Mouse (Mus musculus): ENCODE results near the gene Sipa1. TPM values are rescaled to one million over a fixed set of nuclear protein-coding genes. Genes with fewer than 3 reads are reported as not detected.

Sipa1 gene
- polyA plus RNA-seq (2017; shearing (Covaris generic)) = 174 TPM

DNA sequence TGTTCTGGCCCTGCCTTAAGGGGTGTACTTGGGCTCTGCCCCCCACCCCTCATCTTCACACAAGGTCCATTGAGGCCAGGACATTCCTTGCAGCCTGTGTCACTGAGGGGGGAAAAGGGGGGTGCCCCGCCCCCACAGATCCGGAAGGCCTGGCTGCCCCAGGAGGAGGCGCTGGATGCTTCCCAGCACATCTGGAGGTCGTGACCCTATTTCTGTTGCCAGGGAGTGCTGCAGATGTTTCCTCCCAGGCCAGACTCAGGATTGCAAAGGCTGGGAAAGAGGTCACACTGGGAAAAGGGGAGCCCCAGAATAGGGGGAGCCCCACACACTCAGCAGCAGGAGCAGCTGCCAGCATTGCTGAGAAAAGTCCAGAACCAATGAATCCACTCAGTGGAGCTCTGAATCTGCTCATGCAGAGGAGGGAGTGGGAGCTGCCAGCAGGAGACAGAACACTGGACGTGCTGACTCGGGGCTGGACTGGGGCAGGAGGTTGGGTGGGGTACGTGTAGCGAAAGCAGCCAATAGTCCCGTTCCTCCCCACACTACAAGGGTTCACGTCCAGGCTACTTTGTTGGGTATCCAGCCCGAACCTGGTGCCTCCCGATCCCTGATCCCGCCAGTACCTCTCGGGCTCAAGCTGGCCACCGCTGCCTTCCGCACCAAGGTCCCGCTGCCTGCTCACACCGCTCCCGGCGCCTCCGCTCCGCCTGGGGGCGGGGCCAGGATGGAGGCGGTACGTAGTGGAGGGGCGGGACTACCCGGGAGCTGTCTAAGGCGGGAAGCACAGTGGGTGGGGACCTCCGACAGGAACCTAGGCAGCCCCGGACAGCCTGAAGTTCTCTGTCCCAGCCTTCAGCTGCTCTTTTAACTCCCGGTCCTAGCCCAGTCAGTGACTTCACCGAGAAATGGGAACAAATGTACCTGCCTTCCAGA, at the start of gene Sipa1:
Sipa1 (minus strand) TSS at position 727 of the 933 bp plus-strand sequence.

DNA sequence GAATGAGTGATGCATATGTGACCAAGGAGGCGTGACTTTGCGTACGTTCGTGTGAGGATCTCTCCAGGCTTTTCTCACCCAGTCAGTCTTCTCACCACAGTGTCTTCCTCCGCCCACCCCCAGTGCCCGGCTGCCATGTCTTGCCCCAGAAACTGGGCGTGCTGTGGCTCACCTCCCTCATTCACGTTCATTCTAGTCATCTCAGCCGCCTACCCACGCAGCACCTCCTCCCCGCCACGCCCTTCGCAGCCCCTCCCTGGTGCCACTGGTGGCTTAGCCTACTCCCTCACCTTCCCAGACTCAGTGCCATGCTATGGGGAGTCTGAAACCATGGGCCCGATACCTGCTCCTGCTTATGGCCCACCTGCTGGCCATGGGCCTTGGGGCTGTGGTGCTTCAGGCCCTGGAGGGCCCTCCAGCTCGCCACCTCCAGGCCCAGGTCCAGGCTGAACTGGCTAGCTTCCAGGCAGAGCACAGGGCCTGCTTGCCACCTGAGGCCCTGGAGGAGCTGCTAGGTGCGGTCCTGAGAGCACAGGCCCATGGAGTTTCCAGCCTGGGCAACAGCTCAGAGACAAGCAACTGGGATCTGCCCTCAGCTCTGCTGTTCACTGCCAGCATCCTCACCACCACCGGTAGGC, 40.8 kb upstream of the Sipa1 start, which contains the start of gene Kcnk7:
Kcnk7 (plus strand) TSS at position 205 of the 638 bp plus-strand sequence.

GRCm38 (mm10) chr19:5688200-5689087, 24.9 kb upstream of the Sipa1 start, which contains the start of the genes Map3k11 and Pcnx3:
Map3k11 (plus strand) TSS chr19:5688742.
Pcnx3 (minus strand) TSS chr19:5688908.

DNA sequence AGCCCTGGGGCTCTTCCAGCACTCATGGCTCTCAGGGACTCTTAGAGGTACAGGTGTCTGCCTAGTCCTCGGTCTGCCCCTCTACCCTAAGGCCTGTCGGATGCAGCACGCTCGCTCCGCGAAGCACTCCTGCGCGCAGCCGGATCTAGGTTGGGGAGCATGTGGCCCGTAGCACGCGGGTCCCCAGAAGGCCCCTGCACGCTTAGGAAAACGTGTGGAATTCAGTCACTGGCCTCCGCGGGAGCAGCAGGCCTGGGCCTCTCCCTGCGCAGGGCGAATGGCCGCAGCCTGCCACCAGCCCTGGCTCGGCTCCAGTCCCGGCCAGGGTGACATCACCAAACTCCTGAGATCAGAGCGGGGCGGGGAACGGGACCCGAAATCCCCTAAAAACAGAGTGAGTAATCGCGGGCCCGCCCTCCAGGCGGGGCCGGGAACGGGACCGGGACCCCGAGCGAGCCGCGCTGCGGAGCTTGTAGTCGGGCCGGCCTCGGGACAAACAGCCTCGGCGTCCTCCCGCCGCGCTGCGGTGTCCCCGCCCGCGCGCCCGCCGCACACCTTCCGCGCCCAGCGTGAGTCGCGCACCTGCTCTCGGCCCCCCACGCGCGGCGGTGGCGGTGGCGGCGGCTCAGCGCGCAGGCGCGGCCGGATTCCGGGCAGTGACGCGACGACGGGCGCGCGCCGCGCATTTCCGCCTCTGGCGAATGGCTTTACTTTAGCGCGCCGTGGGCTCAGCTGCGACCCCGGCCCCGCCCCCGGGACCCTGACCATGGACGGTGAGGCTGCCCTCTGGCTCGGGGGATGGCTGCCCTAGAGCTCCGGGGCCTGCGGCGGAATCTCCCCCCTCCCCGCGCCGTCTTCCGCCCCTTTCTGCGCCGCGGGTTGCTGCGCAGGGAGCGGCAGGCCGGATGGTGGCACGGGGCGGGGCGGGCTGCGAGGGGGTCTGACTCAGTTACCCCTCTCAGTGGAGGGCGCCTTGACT, 26.1 kb downstream of the Sipa1 start, which contains the start of gene Rela:
Rela (plus strand) TSS at position 415 of the 979 bp plus-strand sequence.

DNA sequence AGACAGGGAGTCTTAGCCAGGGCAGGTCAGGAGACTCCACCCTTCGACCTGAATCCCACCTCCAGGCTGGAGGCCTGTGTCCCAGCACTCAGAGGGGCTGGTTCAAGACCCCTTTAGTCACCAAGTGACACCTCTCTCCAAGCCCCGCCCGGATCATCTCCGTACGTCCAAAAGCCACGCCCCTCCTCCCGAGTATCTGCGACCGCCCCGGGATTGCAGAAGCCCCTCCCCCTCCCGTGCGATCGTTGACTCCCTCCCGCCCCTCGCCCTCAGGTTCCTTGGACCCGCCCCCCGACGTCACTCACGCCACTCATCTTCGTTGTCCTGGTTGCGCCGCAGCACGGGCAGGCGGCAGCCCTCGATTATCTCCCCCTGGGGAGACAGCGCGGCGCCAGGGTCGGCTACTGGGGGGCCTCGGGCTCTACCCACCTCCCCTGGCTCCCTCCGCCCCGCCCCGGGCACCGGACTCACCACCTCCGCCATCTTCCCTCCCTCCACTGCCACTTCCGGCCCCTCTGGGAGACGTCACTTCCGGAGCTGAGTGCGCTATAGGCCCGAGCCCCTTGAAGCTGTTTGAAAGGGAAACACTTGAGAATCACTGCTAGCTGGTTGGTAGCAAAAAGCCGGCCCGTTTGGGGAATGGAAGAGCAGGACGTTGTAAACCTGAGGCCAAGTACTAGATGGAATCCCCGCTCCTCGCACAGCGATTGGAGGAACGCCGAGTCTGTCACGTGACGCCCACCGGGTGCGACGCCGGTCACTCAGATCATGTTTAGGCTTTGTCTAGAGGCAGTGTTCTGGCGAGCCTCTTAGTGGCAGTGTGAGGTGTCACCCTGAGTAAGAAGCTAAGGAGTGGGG, 53.7 kb downstream of the Sipa1 start, which contains the start of gene Kat5:
Kat5 (minus strand) TSS at position 691 of the 858 bp plus-strand sequence.

GRCm38 (mm10) chr19:5601752-5602541, 61.6 kb downstream of the Sipa1 start, which contains the start of gene Rnaseh2c:
Rnaseh2c (plus strand) TSS chr19:5601873.

Other genes starting within 250 kb of the Sipa1 start
- gene Drap1, start 238.7 kb downstream of the Sipa1 start, polyA plus RNA-seq (2017; shearing (Covaris generic)) = 175 TPM
- gene AI837181, start 238.6 kb downstream of the Sipa1 start, polyA plus RNA-seq (2017; shearing (Covaris generic)) = 24.5 TPM
- gene Fosl1, start 216.2 kb downstream of the Sipa1 start, polyA plus RNA-seq (2017; shearing (Covaris generic)) = 0.77 TPM
- 4.4 TPM for gene Ccdc85b, start 205.8 kb downstream of the Sipa1 start, polyA plus RNA-seq (2017; shearing (Covaris generic))
- gene Fibp, start 203.1 kb downstream of the Sipa1 start, polyA plus RNA-seq (2017; shearing (Covaris generic)) = 68.1 TPM
- 191 TPM for gene Ctsw, start 195.2 kb downstream of the Sipa1 start, polyA plus RNA-seq (2017; shearing (Covaris generic))
- 0.86 TPM for gene Efemp2, start 189.8 kb downstream of the Sipa1 start, polyA plus RNA-seq (2017; shearing (Covaris generic))
- gene Mus81, start 175.3 kb downstream of the Sipa1 start, polyA plus RNA-seq (2017; shearing (Covaris generic)) = 24.6 TPM
- gene Cfl1, start 173.3 kb downstream of the Sipa1 start, polyA plus RNA-seq (2017; shearing (Covaris generic)) = 2,701 TPM
- not detected for gene 1700020D05Rik, start 159.9 kb downstream of the Sipa1 start, polyA plus RNA-seq (2017; shearing (Covaris generic))
- 3.8 TPM for gene Snx32, start 153.2 kb downstream of the Sipa1 start, polyA plus RNA-seq (2017; shearing (Covaris generic))
- gene Ovol1, start 103.1 kb downstream of the Sipa1 start, polyA plus RNA-seq (2017; shearing (Covaris generic)) = not detected
- 8.2 TPM for gene Ap5b1, start 95.7 kb downstream of the Sipa1 start, polyA plus RNA-seq (2017; shearing (Covaris generic))
- gene Rnaseh2c, start 61.8 kb downstream of the Sipa1 start, polyA plus RNA-seq (2017; shearing (Covaris generic)) = 84.3 TPM
- gene Kat5, start 53.5 kb downstream of the Sipa1 start, polyA plus RNA-seq (2017; shearing (Covaris generic)) = 66.5 TPM
- 279 TPM for gene Rela, start 26.2 kb downstream of the Sipa1 start, polyA plus RNA-seq (2017; shearing (Covaris generic))
- 58.1 TPM for gene Map3k11, start 25.0 kb upstream of the Sipa1 start, polyA plus RNA-seq (2017; shearing (Covaris generic))
- 45.2 TPM for gene Pcnx3, start 25.2 kb upstream of the Sipa1 start, polyA plus RNA-seq (2017; shearing (Covaris generic))
- 2.7 TPM for gene Kcnk7, start 40.7 kb upstream of the Sipa1 start, polyA plus RNA-seq (2017; shearing (Covaris generic))
- gene Ehbp1l1, start 62.6 kb upstream of the Sipa1 start, polyA plus RNA-seq (2017; shearing (Covaris generic)) = 44.6 TPM
- 73.6 TPM for gene Fam89b, start 65.9 kb upstream of the Sipa1 start, polyA plus RNA-seq (2017; shearing (Covaris generic))
- 0.65 TPM for gene Ltbp3, start 77.2 kb upstream of the Sipa1 start, polyA plus RNA-seq (2017; shearing (Covaris generic))
- 66.7 TPM for gene Scyl1, start 107.7 kb upstream of the Sipa1 start, polyA plus RNA-seq (2017; shearing (Covaris generic))
- gene Frmd8, start 211.6 kb upstream of the Sipa1 start, polyA plus RNA-seq (2017; shearing (Covaris generic)) = 104 TPM
- 18.4 TPM for gene Slc25a45, start 214.1 kb upstream of the Sipa1 start, polyA plus RNA-seq (2017; shearing (Covaris generic))
- gene Tigd3, start 230.4 kb upstream of the Sipa1 start, polyA plus RNA-seq (2017; shearing (Covaris generic)) = 0.61 TPM
- gene Dpf2, start 249.3 kb upstream of the Sipa1 start, polyA plus RNA-seq (2017; shearing (Covaris generic)) = 113 TPM

Measured in effector memory CD4-positive, alpha-beta T cell, adult 5 months (primary cell).